Mouse (Mus musculus) liver, embryonic 14.5 days (tissue): ENCODE measurements around the gene Gins1. TPM values are rescaled to one million over a fixed set of nuclear protein-coding genes. Genes with fewer than 3 reads are reported as not detected.

Experiments used
- ATAC-seq: fragments of 200-750 bp; cut with Nextera tagmentation; 2 replicates; pipeline ENCODE4 v1.8.0; 2017; ENCODE audit warnings: moderate number of reproducible peaks, mild to moderate bottlenecking, moderate library complexity; ENCODE audit not compliant: insufficient read depth
- DNase-seq, 3 experiments: peaks; one replicate each; pipeline ENCODE4 v3.0.0-alpha.2; 2012 to 2013; ENCODE audit warnings: low read depth in 3 of 3, low spot score in 3 of 3
- H3K27ac ChIP-seq: fragments of 300-500 bp; sonication (generic); 2 replicates; pipeline ENCODE4 v1.5.1; 2014; ENCODE audit warnings: moderate library complexity, mild to moderate bottlenecking, control low read depth, inconsistent platforms
- H3K27me3 ChIP-seq: fragments of 300-500 bp; sonication (generic); 2 replicates; pipeline ENCODE4 v1.6.1; 2014; ENCODE audit warnings: mild to moderate bottlenecking, low read length, moderate library complexity; ENCODE audit not compliant: control insufficient read depth, insufficient read depth
- H3K36me3 ChIP-seq: fragments of 300-500 bp; sonication (generic); replicated peaks from 2 replicates; pipeline ENCODE4 v1.6.1; 2014; ENCODE audit warnings: low read depth; ENCODE audit not compliant: control insufficient read depth, insufficient read depth
- H3K4me1 ChIP-seq, 2 experiments: fragments of 200-500 bp in 1 of 2; fragments of 300-500 bp in 1 of 2; sonication (generic) in 1 of 2; replicated peaks; 2 replicates each; pipeline ENCODE4 v1.6.1; 2012 to 2014; ENCODE audit warnings: antibody characterized with exemption in 1 of 2, inconsistent platforms in 1 of 2, low read length in 1 of 2; ENCODE audit not compliant: control insufficient read depth in 2 of 2, insufficient read depth in 2 of 2
- H3K4me2 ChIP-seq: fragments of 300-500 bp; sonication (generic); 2 replicates; pipeline ENCODE4 v1.6.1; 2014; ENCODE audit warnings: low read depth, mild to moderate bottlenecking, control low read depth, moderate library complexity
- H3K4me3 ChIP-seq, 2 experiments: fragments of 200-500 bp in 1 of 2; fragments of 300-500 bp in 1 of 2; sonication (generic) in 1 of 2; 2 replicates each; pipeline ENCODE4 v1.5.1; 2012 to 2014; ENCODE audit warnings: low read depth in 2 of 2, low read length in 2 of 2, mild to moderate bottlenecking in 2 of 2, control low read depth in 1 of 2, inconsistent platforms in 1 of 2, moderate library complexity in 1 of 2; ENCODE audit not compliant: insufficient read depth in 1 of 2
- H3K9ac ChIP-seq: fragments of 300-500 bp; sonication (generic); replicated peaks from 2 replicates; pipeline ENCODE4 v1.6.1; 2014; ENCODE audit warnings: mild to moderate bottlenecking, control low read depth, moderate library complexity
- H3K9me3 ChIP-seq: fragments of 300-500 bp; sonication (generic); 2 replicates; pipeline ENCODE4 v1.6.1; 2016; ENCODE audit warnings: low read length, mixed read lengths; ENCODE audit not compliant: control insufficient read depth
- CTCF ChIP-seq: IDR thresholded peaks from 2 replicates; pipeline ENCODE4 v1.5.1; 2016; ENCODE audit warnings: antibody characterized with exemption, low read depth, control low read depth
- EP300 ChIP-seq: IDR thresholded peaks from 2 replicates; pipeline ENCODE4 v1.6.1; 2016; ENCODE audit warnings: antibody characterized with exemption, low read depth
- WGBS: fragments of 180-500 bp; shearing (Covaris S2); extraction: QIAGEN DNeasy Blood & Tissue Kit; methylation state at CpG from one replicate; pipeline ENCODE4 v1.1.7; 2014; ENCODE audit not compliant: insufficient replicate concordance; 5-methylcytosine and 5-hydroxymethylcytosine counted together
- polyA plus RNA-seq, 2 experiments: library from polyadenylated mRNA; depleted of rRNA in 1 of 2; stranded (reverse) in 1 of 2; unstranded in 1 of 2; fragments of >200 nt; fragmentation: Nextera tagmentation in 1 of 2; extraction: Ambion mirVana in 1 of 2; gene quantifications; 2 replicates each; pipeline versions ENCODE4 v1.2.1 to v1.2.3; 2012 to 2014

Gene Gins1
- polyA plus RNA-seq, 2 experiments = 30.7 to 48.5 TPM

GRCm38 (mm10) chr2:150927038-150927720 lies 22.0 kb downstream of the Gins1 start:
- Histone ChIP-seq H3K27ac (no peak overlapping the region), H3K36me3 (peaks cover 20% of the 10 kb centered on the region), H3K4me2 (no peak overlapping the region), H3K9me3 (no peaks in the 10 kb centered on the region), H3K4me3 (no peak overlapping the region), H3K9ac (no peak overlapping the region), H3K27me3 (no peaks in the 10 kb centered on the region), H3K4me1 (no peaks in the 10 kb centered on the region)
- 80% methylated on average over 11 of the region's 11 CpGs for WGBS
- DNase-seq (no peak), ATAC-seq (no peak)
- TF ChIP-seq CTCF (no peak), EP300 (no peak)

- Histone ChIP-seq H3K4me1 (no peaks in the 10 kb centered on the region), H3K9me3 (no peaks in the 10 kb centered on the region), H3K4me3 (no peak overlapping the region), H3K9ac (no peak overlapping the region), H3K36me3 (peaks cover 15% of the 10 kb centered on the region), H3K4me2 (no peak overlapping the region), H3K27me3 (no peaks in the 10 kb centered on the region), H3K27ac (no peak overlapping the region)
- ATAC-seq = no peak
- 72% methylated on average over 6 of the region's 6 CpGs for WGBS
- DNase-seq = no peak
- no peak for TF ChIP-seq EP300
- no peak for TF ChIP-seq CTCF
Measured at GRCm38 (mm10) chr2:150929156-150929555, 24.0 kb downstream of the Gins1 start.

GRCm38 (mm10) chr2:150930806-150931205 lies 25.6 kb downstream of the Gins1 start:
- TF ChIP-seq EP300 (no peak), CTCF (no peak)

GRCm38 (mm10) chr2:150933482-150933881 lies 28.3 kb downstream of the Gins1 start:
- ATAC-seq (no peak), DNase-seq (no peak)
- TF ChIP-seq CTCF (no peak), EP300 (no peak)
- no peak overlapping the region for H3K4me3 ChIP-seq
- no peak overlapping the region for H3K4me2 ChIP-seq
- no peak overlapping the region for H3K9ac ChIP-seq
- WGBS = 83% methylated on average over 19 of the region's 19 CpGs
- no peaks in the 10 kb centered on the region for H3K27me3 ChIP-seq
- H3K4me1 ChIP-seq = no peaks in the 10 kb centered on the region
- no peaks in the 10 kb centered on the region for H3K9me3 ChIP-seq
- peaks cover 30% of the 10 kb centered on the region for H3K36me3 ChIP-seq
- H3K27ac ChIP-seq = no peak overlapping the region

More at GRCm38 (mm10) chr2:150930806-150931205, 25.6 kb downstream of the Gins1 start:
- Histone ChIP-seq H3K4me1 (no peaks in the 10 kb centered on the region), H3K27ac (no peak overlapping the region), H3K9ac (no peak overlapping the region), H3K36me3 (peaks cover 27% of the 10 kb centered on the region), H3K9me3 (no peaks in the 10 kb centered on the region), H3K4me2 (no peak overlapping the region), H3K27me3 (no peaks in the 10 kb centered on the region), H3K4me3 (no peak overlapping the region)
- DNase-seq (no peak), ATAC-seq (no peak)
- 60% methylated on average over 3 of the region's 3 CpGs for WGBS

GRCm38 (mm10) chr2:150934659-150935058 lies 29.5 kb downstream of the Gins1 start:
- no peak for TF ChIP-seq CTCF
- no peak for TF ChIP-seq EP300
- Histone ChIP-seq H3K27ac (no peak overlapping the region), H3K9ac (no peak overlapping the region), H3K4me3 (no peak overlapping the region), H3K36me3 (peaks cover 30% of the 10 kb centered on the region), H3K4me1 (no peaks in the 10 kb centered on the region), H3K27me3 (no peaks in the 10 kb centered on the region), H3K9me3 (no peaks in the 10 kb centered on the region), H3K4me2 (no peak overlapping the region)
- DNase-seq (no peak), ATAC-seq (no peak)
- 95% methylated on average over 4 of the region's 4 CpGs for WGBS
